Mouse (Mus musculus): Measurements from ENCODE around the gene Dgka. TPM values are rescaled to one million over a fixed set of nuclear protein-coding genes. Genes with fewer than 3 reads are reported as not detected.
A peak's percentile ranks its signal among the peaks of the same experiment; 100 is the strongest.

Gene Dgka
- polyA plus RNA-seq, 1 experiment = 24.5 TPM

GRCm38 (mm10) chr10:128699006-128699405 is 45.6 kb downstream of the Dgka start:
- no peaks in the 10 kb centered on the region for H3K36me3 ChIP-seq (ENCODE audit: control insufficient read depth, insufficient read depth, low read length)
- WGBS = 54% methylated on average over 5 of the region's 5 CpGs
- no peaks in the 10 kb centered on the region for H3K27me3 ChIP-seq (replicated peaks; ENCODE audit: control insufficient read depth, insufficient read depth, low read length)
- no peak for TF ChIP-seq POLR2A (IDR thresholded peaks at IDR 0.05; ENCODE audit: low read depth, low read length)
- TF ChIP-seq CTCF (conservative IDR thresholded peaks at IDR 0.05; ENCODE audit: insufficient read depth, insufficient read length, low read depth, low read length) = no peak
- no peak overlapping the region for H3K27ac ChIP-seq (ENCODE audit: insufficient read depth, low read depth, low read length)
- H3K4me1 ChIP-seq (ENCODE audit: control insufficient read depth, insufficient read depth, low read length) = peaks cover 12% of the 10 kb centered on the region; the same call in 1 of the 2 replicates
- DNase-seq = peak; percentile 78
- H3K4me3 ChIP-seq (ENCODE audit: insufficient read depth, low read depth, low read length) = no peak overlapping the region

- WGBS = 84% methylated on average over 6 of the region's 6 CpGs
- TF ChIP-seq CTCF (conservative IDR thresholded peaks at IDR 0.05; ENCODE audit: insufficient read depth, insufficient read length, low read depth, low read length) (no peak), POLR2A (IDR thresholded peaks at IDR 0.05; ENCODE audit: low read depth, low read length) (no peak)
- Histone ChIP-seq H3K4me3 (ENCODE audit: insufficient read depth, low read depth, low read length) (no peak overlapping the region), H3K4me1 (ENCODE audit: control insufficient read depth, insufficient read depth, low read length) (peaks cover 12% of the 10 kb centered on the region; the same call in 1 of the 2 replicates), H3K27me3 (replicated peaks; ENCODE audit: control insufficient read depth, insufficient read depth, low read length) (no peaks in the 10 kb centered on the region), H3K36me3 (ENCODE audit: control insufficient read depth, insufficient read depth, low read length) (no peaks in the 10 kb centered on the region), H3K27ac (ENCODE audit: insufficient read depth, low read depth, low read length) (no peak overlapping the region)
- no peak for DNase-seq
Observed at GRCm38 (mm10) chr10:128697072-128697725, 47.5 kb downstream of the Dgka start.

- TF ChIP-seq POLR2A (IDR thresholded peaks at IDR 0.05; ENCODE audit: low read depth, low read length) (peak; percentile 91), CTCF (conservative IDR thresholded peaks at IDR 0.05; ENCODE audit: insufficient read depth, insufficient read length, low read depth, low read length) (no peak)
- peaks cover 12% of the 10 kb centered on the region; the same call in 1 of the 2 replicates for H3K4me1 ChIP-seq (ENCODE audit: control insufficient read depth, insufficient read depth, low read length)
- under 1% methylated on average over 40 of the region's 40 CpGs for WGBS
Observed at GRCm38 (mm10) chr10:128695992-128696807, 48.5 kb downstream of the Dgka start, which contains the start of gene Rab5b. Gene Rab5b (minus strand): TSS chr10:128696264.

GRCm38 (mm10) chr10:128695411-128695991 is 49.2 kb downstream of the Dgka start:
- Histone ChIP-seq H3K36me3 (ENCODE audit: control insufficient read depth, insufficient read depth, low read length) (no peaks in the 10 kb centered on the region), H3K4me3 (ENCODE audit: insufficient read depth, low read depth, low read length) (peak overlapping the region; percentile 76), H3K4me1 (ENCODE audit: control insufficient read depth, insufficient read depth, low read length) (peaks cover 14% of the 10 kb centered on the region; the same call in 1 of the 2 replicates), H3K27ac (ENCODE audit: insufficient read depth, low read depth, low read length) (peak overlapping the region; percentile 81), H3K27me3 (replicated peaks; ENCODE audit: control insufficient read depth, insufficient read depth, low read length) (no peaks in the 10 kb centered on the region)
- WGBS = under 1% methylated on average over 22 of the region's 22 CpGs
- DNase-seq = no peak
- TF ChIP-seq POLR2A (IDR thresholded peaks at IDR 0.05; ENCODE audit: low read depth, low read length) = no peak
- no peak for TF ChIP-seq CTCF (conservative IDR thresholded peaks at IDR 0.05; ENCODE audit: insufficient read depth, insufficient read length, low read depth, low read length)

More at GRCm38 (mm10) chr10:128695992-128696807, 48.5 kb downstream of the Dgka start, which contains the start of gene Rab5b:
- H3K4me3 ChIP-seq (ENCODE audit: insufficient read depth, low read depth, low read length) = peak within 1 kb of the TSS; percentile 76
- no peaks in the 10 kb centered on the region for H3K36me3 ChIP-seq (ENCODE audit: control insufficient read depth, insufficient read depth, low read length)
- peak within 1 kb of the TSS; percentile 87 for H3K27ac ChIP-seq (ENCODE audit: insufficient read depth, low read depth, low read length)
- H3K27me3 ChIP-seq (replicated peaks; ENCODE audit: control insufficient read depth, insufficient read depth, low read length) = no peaks in the 10 kb centered on the region
- peak; percentile 100 for DNase-seq

GRCm38 (mm10) chr10:128674469-128675008 is 70.1 kb downstream of the Dgka start:
- Histone ChIP-seq H3K27ac (ENCODE audit: insufficient read depth, low read depth, low read length) (peak overlapping the region; percentile 85), H3K27me3 (replicated peaks; ENCODE audit: control insufficient read depth, insufficient read depth, low read length) (no peaks in the 10 kb centered on the region), H3K4me1 (ENCODE audit: control insufficient read depth, insufficient read depth, low read length) (no peaks in the 10 kb centered on the region; the same call in 1 of the 2 replicates), H3K36me3 (ENCODE audit: control insufficient read depth, insufficient read depth, low read length) (peaks cover under 1% of the 10 kb centered on the region; the same call in 1 of the 2 replicates), H3K4me3 (ENCODE audit: insufficient read depth, low read depth, low read length) (peak overlapping the region; percentile 53)
- peak; percentile 69 for DNase-seq
- no peak for TF ChIP-seq POLR2A (IDR thresholded peaks at IDR 0.05; ENCODE audit: low read depth, low read length)
- peak; percentile 30; the same call in 1 of the 2 replicates for TF ChIP-seq CTCF (conservative IDR thresholded peaks at IDR 0.05; ENCODE audit: insufficient read depth, insufficient read length, low read depth, low read length)
- WGBS = under 1% methylated on average over 9 of the region's 9 CpGs

GRCm38 (mm10) chr10:128673763-128674468 is 70.7 kb downstream of the Dgka start, which contains the start of gene Suox:
Gene Suox (minus strand): TSS chr10:128674073.
- H3K36me3 ChIP-seq (ENCODE audit: control insufficient read depth, insufficient read depth, low read length) = no peaks in the 10 kb centered on the region
- peak; percentile 92 for DNase-seq
- WGBS = under 1% methylated on average over 57 of the region's 60 CpGs
- H3K4me3 ChIP-seq (ENCODE audit: insufficient read depth, low read depth, low read length) = peak within 1 kb of the TSS; percentile 53
- no peaks in the 10 kb centered on the region; the same call in 1 of the 2 replicates for H3K4me1 ChIP-seq (ENCODE audit: control insufficient read depth, insufficient read depth, low read length)
- H3K27me3 ChIP-seq (replicated peaks; ENCODE audit: control insufficient read depth, insufficient read depth, low read length) = no peaks in the 10 kb centered on the region
- H3K27ac ChIP-seq (ENCODE audit: insufficient read depth, low read depth, low read length) = peak within 1 kb of the TSS; percentile 85
- TF ChIP-seq CTCF (conservative IDR thresholded peaks at IDR 0.05; ENCODE audit: insufficient read depth, insufficient read length, low read depth, low read length) (no peak), POLR2A (IDR thresholded peaks at IDR 0.05; ENCODE audit: low read depth, low read length) (no peak)
